Mouse (Mus musculus) heart, adult 10 weeks (tissue): Measurements from ENCODE around the gene Fbxw19. TPM values are rescaled to one million over a fixed set of nuclear protein-coding genes. Genes with fewer than 3 reads are reported as not detected.

Experiments
- polyA plus RNA-seq: library from polyadenylated mRNA; stranded (reverse); fragments of 350-450 nt; fragmentation: Illumina TruSeq; extraction: RNeasy Lipid Tissue Mini Kit (QIAGEN cat#74804); gene quantifications from one replicate; pipeline ENCODE4 v1.2.3, GENCODE M21; 2014; ENCODE audit warnings: low read depth, low replicate concordance

The Fbxw19 gene
- not detected for polyA plus RNA-seq

DNA sequence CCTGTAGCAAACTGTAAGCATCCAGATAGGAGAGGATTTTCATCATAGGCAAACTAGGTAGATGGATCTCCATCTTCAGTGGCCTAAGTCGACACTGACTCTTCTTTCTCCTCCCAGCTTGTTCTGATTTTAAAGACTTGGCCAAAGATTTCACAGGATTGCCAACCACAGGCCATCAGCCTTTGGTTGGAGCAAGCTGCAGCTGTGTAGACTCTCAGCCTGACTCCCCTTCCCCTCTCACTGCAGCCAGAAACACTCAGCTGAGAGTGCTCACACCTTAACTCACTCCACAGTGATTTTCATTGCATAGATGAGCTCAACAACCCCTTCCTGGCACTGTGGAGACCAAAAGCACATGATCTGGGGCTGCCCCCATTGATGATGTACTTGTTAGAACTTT, at the start of gene Fbxw19:
Gene Fbxw19 (minus strand): TSS at position 101 of the 400 bp plus-strand sequence.

GRCm38 (mm10) chr9:109449040-109449439, 46.6 kb downstream of the Fbxw19 start, which contains the start of gene Fbxw16:
Gene Fbxw16, minus strand, starts transcription at chr9:109449140.

Other genes starting within 250 kb of the Fbxw19 start
- gene Fbxw14, start 208.2 kb downstream of the Fbxw19 start, polyA plus RNA-seq: not detected
- gene Fbxw28, start 156.2 kb downstream of the Fbxw19 start, polyA plus RNA-seq: not detected
- not detected for gene Fbxw22, start 91.6 kb downstream of the Fbxw19 start, polyA plus RNA-seq
- gene Fbxw16, start 46.7 kb downstream of the Fbxw19 start, polyA plus RNA-seq: not detected
- gene Fbxw15, start 72.4 kb upstream of the Fbxw19 start, polyA plus RNA-seq: not detected
- not detected for gene Fbxw24, start 130.2 kb upstream of the Fbxw19 start, polyA plus RNA-seq
- not detected for gene Fbxw25, start 168.8 kb upstream of the Fbxw19 start, polyA plus RNA-seq
- gene Fbxw18, start 206.8 kb upstream of the Fbxw19 start, polyA plus RNA-seq: not detected